ENCODE assay signal across 8 mouse cellular contexts in the genomic region with DNA sequence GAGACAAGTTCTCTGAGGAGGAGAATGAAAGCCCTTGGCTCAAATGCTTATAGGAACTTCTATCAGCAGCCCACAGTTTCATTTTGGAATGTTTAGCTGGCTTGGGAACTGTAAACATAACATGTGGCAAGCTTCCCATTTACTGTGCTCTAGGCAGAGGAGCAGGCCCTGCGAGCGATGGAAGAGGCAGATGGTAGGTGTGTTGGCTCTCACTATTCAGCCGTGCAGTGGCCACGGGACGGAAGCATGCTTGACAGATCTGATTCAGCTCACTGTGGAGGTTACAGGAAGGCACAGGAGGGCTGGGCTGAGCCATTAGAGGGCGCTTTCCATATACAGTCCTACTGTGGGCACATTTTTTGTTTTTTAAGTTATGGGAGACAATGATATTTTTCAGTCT.
DNase-seq lines count a peak whose midpoint lies in the region; ATAC-seq and TF ChIP-seq lines count a peak whose summit lies in the region.

No protein-coding gene starts in this region.

- ATAC-seq in kidney, embryonic 16.5 days (ENCODE audit: low FRiP score, low TSS enrichment), result no peak
- peak; percentile 75 for ATAC-seq in forebrain, embryonic 16.5 days
- ATAC-seq in lung, embryonic 15.5 days (ENCODE audit: borderline replicate concordance, extremely low read depth, low FRiP score, low TSS enrichment), result peak; percentile 82
- ATAC-seq in midbrain, embryonic 14.5 days (ENCODE audit: low FRiP score, low TSS enrichment), result no peak

- no peak for TF ChIP-seq POLR2A in kidney, adult 2 months (IDR thresholded peaks at IDR 0.05; ENCODE audit: low read depth, low read length)

- H3K4me1 ChIP-seq in kidney, adult 2 months (ENCODE audit: control insufficient read depth, insufficient read depth, low read length), result no peaks in the 10 kb centered on the region; the same call in 1 of the 2 replicates
- H3K4me1 ChIP-seq in kidney, embryonic 16.5 days (ENCODE audit: insufficient read depth, low read length), result 0 out of 2 replicates have a peak, but pooled peaks cover 5% of the 10 kb centered on the region
- H3K4me1 ChIP-seq in forebrain, embryonic 16.5 days (replicated peaks; ENCODE audit: control insufficient read depth, insufficient read depth, low read length), result peaks cover 24% of the 10 kb centered on the region
- H3K4me1 ChIP-seq in lung, embryonic 15.5 days, result peaks cover 8% of the 10 kb centered on the region; the same call in 1 of the 2 replicates
- H3K4me1 ChIP-seq in midbrain, embryonic 14.5 days (ENCODE audit: control insufficient read depth, insufficient read depth, low read length), result no peaks in the 10 kb centered on the region

- no peak overlapping the region for H3K4me3 ChIP-seq in kidney, adult 2 months (ENCODE audit: insufficient read depth, low read depth, low read length)
- H3K4me3 ChIP-seq in kidney, embryonic 16.5 days (ENCODE audit: low read length), result no peak overlapping the region
- H3K4me3 ChIP-seq in forebrain, embryonic 16.5 days (replicated peaks; ENCODE audit: low read length), result no peak overlapping the region
- H3K4me3 ChIP-seq in lung, embryonic 15.5 days, result no peak overlapping the region
- no peak overlapping the region for H3K4me3 ChIP-seq in midbrain, embryonic 14.5 days (replicated peaks; ENCODE audit: low read depth, low read length)

- no peak overlapping the region for H3K27ac ChIP-seq in kidney, adult 2 months (ENCODE audit: insufficient read depth, low read depth, low read length)
- H3K27ac ChIP-seq in kidney, embryonic 16.5 days (ENCODE audit: low read length), result no peak overlapping the region
- H3K27ac ChIP-seq in forebrain, embryonic 16.5 days (ENCODE audit: low read length), result peak overlapping the region; percentile 71
- no peak overlapping the region for H3K27ac ChIP-seq in lung, embryonic 15.5 days
- H3K27ac ChIP-seq in midbrain, embryonic 14.5 days (replicated peaks; ENCODE audit: low read depth, low read length), result no peak overlapping the region

- H3K4me2 ChIP-seq in kidney, embryonic 16.5 days (replicated peaks; ENCODE audit: low read depth, low read length), result no peak overlapping the region
- no peak overlapping the region for H3K4me2 ChIP-seq in forebrain, embryonic 16.5 days (ENCODE audit: low read length)
- no peak overlapping the region; the same call in 1 of the 2 replicates for H3K4me2 ChIP-seq in lung, embryonic 15.5 days
- no peak overlapping the region for H3K4me2 ChIP-seq in midbrain, embryonic 14.5 days (ENCODE audit: low read length)

- no peak for TF ChIP-seq CTCF in kidney, adult 2 months (conservative IDR thresholded peaks at IDR 0.05; ENCODE audit: insufficient read depth, insufficient read length, low read depth, low read length)

- H3K36me3 ChIP-seq in kidney, adult 2 months (ENCODE audit: control insufficient read depth, insufficient read depth, low read length), result no peaks in the 10 kb centered on the region
- H3K36me3 ChIP-seq in kidney, embryonic 16.5 days (ENCODE audit: insufficient read depth, low read length), result no peaks in the 10 kb centered on the region
- no peaks in the 10 kb centered on the region for H3K36me3 ChIP-seq in forebrain, embryonic 16.5 days (ENCODE audit: control insufficient read depth, insufficient read depth)
- H3K36me3 ChIP-seq in lung, embryonic 15.5 days, result no peaks in the 10 kb centered on the region
- no peaks in the 10 kb centered on the region for H3K36me3 ChIP-seq in midbrain, embryonic 14.5 days (ENCODE audit: control insufficient read depth, insufficient read depth, low read length)

- WGBS in kidney, adult 2 months, result 60% methylated on average over 6 of the region's 6 CpGs
- 56% methylated on average over 6 of the region's 6 CpGs for WGBS in kidney, embryonic 16.5 days
- WGBS in forebrain, embryonic 16.5 days, result 41% methylated on average over 6 of the region's 6 CpGs
- 45% methylated on average over 6 of the region's 6 CpGs for WGBS in lung, embryonic 15.5 days
- WGBS in midbrain, embryonic 14.5 days, result 48% methylated on average over 6 of the region's 6 CpGs

- DNase-seq in kidney, adult 2 months, result peak; percentile 45
- peak; percentile 20 for DNase-seq in R1 (ENCODE audit: low read depth, low spot score)
- DNase-seq in left cerebral cortex, adult 9 months (ENCODE audit: low spot score in 2 of 2), result no peak
- no peak for DNase-seq in right cerebral cortex, postnatal 25 days
- DNase-seq in midbrain, embryonic 14.5 days, result no peak

- H3K9me3 ChIP-seq in kidney, embryonic 16.5 days (ENCODE audit: low read length), result no peaks in the 10 kb centered on the region
- H3K9me3 ChIP-seq in forebrain, embryonic 16.5 days (ENCODE audit: control insufficient read depth, low read length), result no peaks in the 10 kb centered on the region
- H3K9me3 ChIP-seq in lung, embryonic 15.5 days, result no peaks in the 10 kb centered on the region
- H3K9me3 ChIP-seq in midbrain, embryonic 14.5 days (ENCODE audit: control insufficient read depth, low read length), result no peaks in the 10 kb centered on the region

- no peak overlapping the region for H3K9ac ChIP-seq in kidney, embryonic 16.5 days (replicated peaks; ENCODE audit: low read length)
- H3K9ac ChIP-seq in forebrain, embryonic 16.5 days (replicated peaks; ENCODE audit: low read depth, low read length), result no peak overlapping the region
- no peak overlapping the region for H3K9ac ChIP-seq in lung, embryonic 15.5 days
- H3K9ac ChIP-seq in midbrain, embryonic 14.5 days (replicated peaks; ENCODE audit: low read length), result no peak overlapping the region

- no peaks in the 10 kb centered on the region for H3K27me3 ChIP-seq in kidney, adult 2 months (replicated peaks; ENCODE audit: control insufficient read depth, insufficient read depth, low read length)
- H3K27me3 ChIP-seq in kidney, embryonic 16.5 days (ENCODE audit: insufficient read depth, low read length), result no peaks in the 10 kb centered on the region
- H3K27me3 ChIP-seq in forebrain, embryonic 16.5 days (replicated peaks; ENCODE audit: control insufficient read depth, insufficient read depth, low read length), result no peaks in the 10 kb centered on the region
- H3K27me3 ChIP-seq in lung, embryonic 15.5 days, result no peaks in the 10 kb centered on the region
- H3K27me3 ChIP-seq in midbrain, embryonic 14.5 days (ENCODE audit: control insufficient read depth, insufficient read depth, low read length), result no peaks in the 10 kb centered on the region

Comparison
In these comparisons a context has a peak if more than half of its experiments do, and no peak if none do; other contexts are left out.
1. DNase-seq: peak in kidney, adult 2 months (single experiment) and R1 (single experiment); none in left cerebral cortex, adult 9 months (0 of 2), right cerebral cortex, postnatal 25 days (single experiment) and midbrain, embryonic 14.5 days (single experiment).
2. ATAC-seq: peak in forebrain, embryonic 16.5 days (single experiment) and lung, embryonic 15.5 days (single experiment); none in kidney, embryonic 16.5 days (single experiment) and midbrain, embryonic 14.5 days (single experiment).